Mouse (Mus musculus) liver, embryonic 14.5 days (tissue): ENCODE measurements around the gene Gm20379.

ENCODE experiments used
- CTCF ChIP-seq: IDR thresholded peaks from 2 replicates; pipeline ENCODE4 v1.5.1; 2016; ENCODE audit warnings: antibody characterized with exemption, low read depth, control low read depth
- EP300 ChIP-seq: IDR thresholded peaks from 2 replicates; pipeline ENCODE4 v1.6.1; 2016; ENCODE audit warnings: antibody characterized with exemption, low read depth

- TF ChIP-seq CTCF (no peak), EP300 (no peak)
These were observed 8.8 kb upstream of the Gm20379 start for GRCm38 (mm10) chr13:92297021-92297420.
